Mouse (Mus musculus) hindbrain, embryonic 16.5 days (tissue): ENCODE data around the gene Art3. TPM values are rescaled to one million over a fixed set of nuclear protein-coding genes. Genes with fewer than 3 reads are reported as not detected.

Experiments
- microRNA-seq: library from miRNA; unstranded; fragments of <30 nt; microRNA quantifications from one replicate; pipeline ENCODE4, GENCODE M21; 2017
- polyA plus RNA-seq: library from polyadenylated mRNA; unstranded; fragments of >200 nt; fragmentation: Nextera tagmentation; extraction: Ambion mirVana; gene quantifications from 2 replicates; pipeline ENCODE4 v1.2.1, GENCODE M21; 2015

Gene Art3
- polyA plus RNA-seq, 1 experiment from 2014 or later = 6.7 TPM

Small RNAs within 50 kb of the gene (microRNA-seq; reads per million reads assigned to microRNA genes)
- gene Mir6415 = not detected

Other genes starting within 250 kb of the Art3 start
- gene G3bp2, start 248.1 kb upstream of the Art3 start, polyA plus RNA-seq = 333 and 334 TPM in 2 replicates
- 35.7 and 40.1 TPM in 2 replicates for gene Uso1, start 193.9 kb upstream of the Art3 start, polyA plus RNA-seq
- not detected in 2 replicates for gene U90926, start 116.4 kb upstream of the Art3 start, polyA plus RNA-seq
- gene Ppef2, start 75.5 kb upstream of the Art3 start, polyA plus RNA-seq = 0.62 and 0.68 TPM in 2 replicates
- gene Naaa, start 53.7 kb upstream of the Art3 start, polyA plus RNA-seq = 23.8 and 28.5 TPM in 2 replicates
- gene Sdad1, start 21.3 kb upstream of the Art3 start, polyA plus RNA-seq = 27.0 and 27.1 TPM in 2 replicates
- not detected in 2 replicates for gene Cxcl9, start 3.7 kb upstream of the Art3 start, polyA plus RNA-seq
- 0.22 and 0.43 TPM in 2 replicates for gene Cxcl10, start 17.1 kb downstream of the Art3 start, polyA plus RNA-seq
- 56.4 and 58.3 TPM in 2 replicates for gene Nup54, start 103.4 kb downstream of the Art3 start, polyA plus RNA-seq
- gene Scarb2, start 175.0 kb downstream of the Art3 start, polyA plus RNA-seq = 23.1 and 23.5 TPM in 2 replicates
- 2.2 and 2.3 TPM in 2 replicates for gene Fam47e, start 223.2 kb downstream of the Art3 start, polyA plus RNA-seq